Comparison of ENCODE assay signal across 9 mouse cellular contexts in the genomic region with DNA sequence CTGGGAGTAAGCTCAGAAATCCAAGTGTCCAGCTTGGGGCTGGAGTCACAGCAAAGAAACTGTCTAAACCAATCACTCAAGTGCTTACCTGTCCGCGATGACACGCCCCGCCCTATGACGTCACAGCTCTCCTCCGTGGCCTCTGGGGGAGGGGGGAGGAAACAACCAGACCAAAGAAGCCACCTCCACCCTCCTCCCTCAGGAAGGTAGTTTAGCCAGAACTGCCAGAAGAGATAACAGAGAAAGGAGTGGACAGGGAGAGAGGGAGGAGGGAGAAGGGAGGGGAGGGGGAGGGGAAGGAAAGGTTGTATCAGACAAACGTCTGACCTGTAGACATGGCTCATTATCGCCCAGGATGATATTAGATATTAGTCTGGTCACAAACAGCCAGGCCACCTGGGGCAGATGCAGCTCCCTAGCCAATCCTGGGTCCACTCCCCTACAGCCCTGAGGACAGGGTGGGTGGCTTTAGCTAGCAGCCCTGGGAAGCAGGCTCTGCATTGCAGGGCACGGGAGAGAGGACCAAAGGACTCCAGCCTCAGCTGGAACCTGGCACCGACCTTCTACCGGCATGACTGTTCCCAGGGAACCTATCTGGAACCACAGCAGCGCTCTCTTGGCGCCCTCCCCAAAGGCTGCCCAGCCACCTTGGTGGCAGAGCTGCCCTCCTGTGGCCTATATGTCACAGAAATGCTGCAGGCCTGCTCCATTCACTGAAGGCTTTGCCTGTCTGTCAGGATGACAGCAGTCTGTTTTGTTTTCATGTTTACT. TPM values are rescaled to one million over a fixed set of nuclear protein-coding genes. Genes with fewer than 3 reads are reported as not detected.
DNase-seq lines count a peak whose midpoint lies in the region; ATAC-seq and TF ChIP-seq lines count a peak whose summit lies in the region.
"Had no signal": no experiment of that assay in that cellular context is flagged by ENCODE, and none has a peak within 500 bp of the region (broad histone marks: within the 10 kb centered on the region; RNA-seq: fewer than 3 reads in every experiment).

No protein-coding gene starts in this region.

- H3K4me3 ChIP-seq in embryonic facial prominence, embryonic 15.5 days (replicated peaks), result no peak overlapping the region
- no peak overlapping the region for H3K4me3 ChIP-seq in hindbrain, embryonic 15.5 days
- 0 out of 2 replicates have a peak overlapping the region, but pooled peaks have one; percentile 1 for H3K4me3 ChIP-seq in liver, embryonic 12.5 days
- H3K4me3 ChIP-seq in neural tube, embryonic 14.5 days (ENCODE audit: low read depth, low read length), result no peak overlapping the region
- H3K4me3 ChIP-seq in left cerebral cortex, adult 2 months, result no peak overlapping the region

- no peak for TF ChIP-seq CTCF in left cerebral cortex, adult 2 months (IDR thresholded peaks at IDR 0.05)

- peak overlapping the region; percentile 44 for H3K27ac ChIP-seq in embryonic facial prominence, embryonic 15.5 days (replicated peaks)
- no peak overlapping the region for H3K27ac ChIP-seq in hindbrain, embryonic 15.5 days (replicated peaks)
- H3K27ac ChIP-seq in liver, embryonic 12.5 days, result peak overlapping the region; percentile 47; the same call in 1 of the 2 replicates
- no peak overlapping the region for H3K27ac ChIP-seq in neural tube, embryonic 14.5 days (ENCODE audit: low read depth, low read length)
- no peak overlapping the region for H3K27ac ChIP-seq in left cerebral cortex, adult 2 months

- no peaks in the 10 kb centered on the region for H3K36me3 ChIP-seq in embryonic facial prominence, embryonic 15.5 days
- H3K36me3 ChIP-seq in hindbrain, embryonic 15.5 days, result no peaks in the 10 kb centered on the region
- H3K36me3 ChIP-seq in liver, embryonic 12.5 days, result 0 out of 2 replicates have a peak, but pooled peaks cover 3% of the 10 kb centered on the region
- no peaks in the 10 kb centered on the region for H3K36me3 ChIP-seq in neural tube, embryonic 14.5 days (ENCODE audit: control insufficient read depth, insufficient read depth, low read length)

- DNase-seq in urinary bladder, adult 18-20 months (ENCODE audit: low spot score in 2 of 2), result peak; percentile 71 to 78
- no peak for DNase-seq in urinary bladder, postnatal 10 days (ENCODE audit: low spot score)
- DNase-seq in left cerebral cortex, adult 9 months (ENCODE audit: low spot score in 2 of 2), result no peak
- DNase-seq in left cerebral cortex, adult 2 months (ENCODE audit: extremely low spot score in 1 of 2, low spot score in 2 of 2), result no peak

- ATAC-seq in embryonic facial prominence, embryonic 15.5 days (ENCODE audit: insufficient number of reproducible peaks, low FRiP score, low TSS enrichment, low read depth), result no peak
- no peak for ATAC-seq in hindbrain, embryonic 15.5 days (ENCODE audit: low FRiP score, low read depth)
- peak; percentile 77 for ATAC-seq in liver, embryonic 12.5 days
- ATAC-seq in neural tube, embryonic 14.5 days (ENCODE audit: low read depth), result no peak

- no peaks in the 10 kb centered on the region for H3K9me3 ChIP-seq in embryonic facial prominence, embryonic 15.5 days (replicated peaks)
- H3K9me3 ChIP-seq in hindbrain, embryonic 15.5 days, result no peaks in the 10 kb centered on the region
- H3K9me3 ChIP-seq in liver, embryonic 12.5 days (replicated peaks), result no peaks in the 10 kb centered on the region
- no peaks in the 10 kb centered on the region for H3K9me3 ChIP-seq in neural tube, embryonic 14.5 days (ENCODE audit: control insufficient read depth, low read length)

- peaks cover 15% of the 10 kb centered on the region for H3K4me1 ChIP-seq in embryonic facial prominence, embryonic 15.5 days
- H3K4me1 ChIP-seq in hindbrain, embryonic 15.5 days (replicated peaks), result peaks cover 12% of the 10 kb centered on the region
- H3K4me1 ChIP-seq in liver, embryonic 12.5 days, result peaks cover 35% of the 10 kb centered on the region
- H3K4me1 ChIP-seq in neural tube, embryonic 14.5 days (ENCODE audit: control insufficient read depth, insufficient read depth, low read length), result 0 out of 2 replicates have a peak, but pooled peaks cover 6% of the 10 kb centered on the region

- no peaks in the 10 kb centered on the region for H3K27me3 ChIP-seq in embryonic facial prominence, embryonic 15.5 days
- no peaks in the 10 kb centered on the region for H3K27me3 ChIP-seq in hindbrain, embryonic 15.5 days
- no peaks in the 10 kb centered on the region for H3K27me3 ChIP-seq in liver, embryonic 12.5 days (replicated peaks)
- H3K27me3 ChIP-seq in neural tube, embryonic 14.5 days (ENCODE audit: control insufficient read depth, insufficient read depth, low read length), result no peaks in the 10 kb centered on the region

- no peak overlapping the region for H3K9ac ChIP-seq in embryonic facial prominence, embryonic 15.5 days
- 0 out of 2 replicates have a peak overlapping the region, but pooled peaks have one; percentile 10 for H3K9ac ChIP-seq in hindbrain, embryonic 15.5 days
- H3K9ac ChIP-seq in liver, embryonic 12.5 days, result no peak overlapping the region
- H3K9ac ChIP-seq in neural tube, embryonic 14.5 days (replicated peaks; ENCODE audit: low read depth, low read length), result no peak overlapping the region

- WGBS in embryonic facial prominence, embryonic 15.5 days, result 15% methylated on average over 13 of the region's 13 CpGs
- WGBS in hindbrain, embryonic 15.5 days, result 11% methylated on average over 13 of the region's 13 CpGs
- WGBS in liver, embryonic 12.5 days (ENCODE audit: insufficient replicate concordance), result 8% methylated on average over 13 of the region's 13 CpGs
- 21% methylated on average over 13 of the region's 13 CpGs for WGBS in neural tube, embryonic 14.5 days

- intact Hi-C loops in left cerebral cortex, adult 2 months (cut with DNase I), result no loop called here

- H3K4me2 ChIP-seq in embryonic facial prominence, embryonic 15.5 days (replicated peaks), result peak overlapping the region; percentile 28; the same call in 1 of the 2 replicates
- H3K4me2 ChIP-seq in hindbrain, embryonic 15.5 days, result peak overlapping the region; percentile 29
- peak overlapping the region; percentile 55 for H3K4me2 ChIP-seq in liver, embryonic 12.5 days
- H3K4me2 ChIP-seq in neural tube, embryonic 14.5 days (ENCODE audit: low read depth, low read length), result peak overlapping the region; percentile 26; the same call in 1 of the 2 replicates

RNA-seq across cellular contexts. Expression of a gene that starts 20.2 kb away (rescaled TPM):
- polyA plus RNA-seq in embryonic facial prominence, embryonic 15.5 days (2015; fragmentation: Nextera tagmentation; extraction: Ambion mirVana), result 0.29 and 0.37 TPM in 2 replicates
- polyA plus RNA-seq in hindbrain, embryonic 15.5 days (2015; fragmentation: Nextera tagmentation; extraction: Ambion mirVana), result 0.21 and 0.32 TPM in 2 replicates
- polyA plus RNA-seq in liver, embryonic 12.5 days (2016; fragmentation: Nextera tagmentation; extraction: Ambion mirVana), result 10.3 and 10.8 TPM in 2 replicates
- polyA plus RNA-seq in neural tube, embryonic 14.5 days (2014; fragmentation: Nextera tagmentation; extraction: Ambion mirVana), result 0.25 and 0.39 TPM in 2 replicates
- not detected for total RNA-seq in left cerebral cortex, adult 2 months (2021)

RNA-seq across cellular contexts. Expression of a gene that starts 33.6 kb away (rescaled TPM):
- 0.16 and 0.31 TPM in 2 replicates for polyA plus RNA-seq in embryonic facial prominence, embryonic 15.5 days (2015; fragmentation: Nextera tagmentation; extraction: Ambion mirVana)
- polyA plus RNA-seq in hindbrain, embryonic 15.5 days (2015; fragmentation: Nextera tagmentation; extraction: Ambion mirVana), result 0.04 and 0.16 TPM in 2 replicates
- polyA plus RNA-seq in liver, embryonic 12.5 days (2016; fragmentation: Nextera tagmentation; extraction: Ambion mirVana), result 0.01 and 0.02 TPM in 2 replicates
- 0.07 and 0.18 TPM in 2 replicates for polyA plus RNA-seq in neural tube, embryonic 14.5 days (2014; fragmentation: Nextera tagmentation; extraction: Ambion mirVana)
- total RNA-seq in left cerebral cortex, adult 2 months (2021), result under 1 TPM; 0.18 to 0.23 TPM
- polyA plus RNA-seq: neural tube, embryonic 11.5 days had no signal

RNA-seq across cellular contexts. Expression of a gene that starts 42.1 kb away (rescaled TPM):
- polyA plus RNA-seq in embryonic facial prominence, embryonic 15.5 days (2015; fragmentation: Nextera tagmentation; extraction: Ambion mirVana), result 2.9 and 3.3 TPM in 2 replicates
- polyA plus RNA-seq in hindbrain, embryonic 15.5 days (2015; fragmentation: Nextera tagmentation; extraction: Ambion mirVana), result 3.0 TPM in 2 replicates
- polyA plus RNA-seq in liver, embryonic 12.5 days (2016; fragmentation: Nextera tagmentation; extraction: Ambion mirVana), result 1.9 and 2.1 TPM in 2 replicates
- polyA plus RNA-seq in neural tube, embryonic 14.5 days (2014; fragmentation: Nextera tagmentation; extraction: Ambion mirVana), result 3.5 and 4.1 TPM in 2 replicates
- total RNA-seq in left cerebral cortex, adult 2 months (2021), result 10 to 100 TPM; 18.4 to 19.4 TPM

Comparison
In these comparisons a context has a peak if more than half of its experiments do, and no peak if none do; other contexts are left out.
1. DNase-seq: peak in urinary bladder, adult 18-20 months (2 of 2); none in urinary bladder, postnatal 10 days (single experiment), left cerebral cortex, adult 9 months (0 of 2) and left cerebral cortex, adult 2 months (0 of 2).
2. H3K27ac ChIP-seq: peak in embryonic facial prominence, embryonic 15.5 days (single experiment) and liver, embryonic 12.5 days (single experiment); none in hindbrain, embryonic 15.5 days (single experiment), neural tube, embryonic 14.5 days (single experiment) and left cerebral cortex, adult 2 months (single experiment).
3. Peak in every context shown above with its lines, with median percentiles within 50 percentile points of each other: H3K4me2 ChIP-seq.